Mouse (Mus musculus): ENCODE results near the gene Mllt3.

The Mllt3 gene

GRCm38 (mm10) chr4:87835191-87835590 lies 198.0 kb downstream of the Mllt3 start:
- no peak for DNase-seq (ENCODE audit: extremely low read depth, insufficient read length, low spot score)

- no peak for DNase-seq (ENCODE audit: extremely low read depth, insufficient read length, low spot score)
These were observed 198.9 kb downstream of the Mllt3 start for GRCm38 (mm10) chr4:87834310-87834709.

- no peak for DNase-seq (ENCODE audit: extremely low read depth, insufficient read length, low spot score)
These were observed 202.3 kb downstream of the Mllt3 start for GRCm38 (mm10) chr4:87830794-87831306.

- no peak for DNase-seq (ENCODE audit: extremely low read depth, insufficient read length, low spot score)
These were observed 203.6 kb downstream of the Mllt3 start for GRCm38 (mm10) chr4:87829426-87830063.

GRCm38 (mm10) chr4:87826336-87826735 lies 206.8 kb downstream of the Mllt3 start:
- DNase-seq (ENCODE audit: extremely low read depth, insufficient read length, low spot score), result no peak

- no peak for DNase-seq (ENCODE audit: extremely low read depth, insufficient read length, low spot score)
These were observed 209.5 kb downstream of the Mllt3 start for GRCm38 (mm10) chr4:87823623-87824022.

GRCm38 (mm10) chr4:87823191-87823590 lies 210.0 kb downstream of the Mllt3 start:
- no peak for DNase-seq (ENCODE audit: extremely low read depth, insufficient read length, low spot score)

GRCm38 (mm10) chr4:87820911-87821310 lies 212.3 kb downstream of the Mllt3 start:
- peak; percentile 61 for DNase-seq (ENCODE audit: extremely low read depth, insufficient read length, low spot score)

GRCm38 (mm10) chr4:87819182-87819581 lies 214.0 kb downstream of the Mllt3 start:
- DNase-seq (ENCODE audit: extremely low read depth, insufficient read length, low spot score), result no peak

GRCm38 (mm10) chr4:87818276-87818675 lies 214.9 kb downstream of the Mllt3 start:
- no peak for DNase-seq (ENCODE audit: extremely low read depth, insufficient read length, low spot score)

GRCm38 (mm10) chr4:87815465-87816108 lies 217.6 kb downstream of the Mllt3 start:
- DNase-seq (ENCODE audit: extremely low read depth, insufficient read length, low spot score), result no peak

- no peak for DNase-seq (ENCODE audit: extremely low read depth, insufficient read length, low spot score)
These were observed 221.3 kb downstream of the Mllt3 start for GRCm38 (mm10) chr4:87811899-87812298.

- DNase-seq (ENCODE audit: extremely low read depth, insufficient read length, low spot score), result no peak
These were observed 226.8 kb downstream of the Mllt3 start for GRCm38 (mm10) chr4:87806196-87806987.

GRCm38 (mm10) chr4:87804576-87804975 lies 228.6 kb downstream of the Mllt3 start:
- no peak for DNase-seq (ENCODE audit: extremely low read depth, insufficient read length, low spot score)

GRCm38 (mm10) chr4:87803313-87803712 lies 229.9 kb downstream of the Mllt3 start:
- no peak for DNase-seq (ENCODE audit: extremely low read depth, insufficient read length, low spot score)

GRCm38 (mm10) chr4:87802140-87802539 lies 231.0 kb downstream of the Mllt3 start:
- DNase-seq (ENCODE audit: extremely low read depth, insufficient read length, low spot score), result no peak

- DNase-seq (ENCODE audit: extremely low read depth, insufficient read length, low spot score), result no peak
These were observed 231.8 kb downstream of the Mllt3 start for GRCm38 (mm10) chr4:87801332-87801731.

- DNase-seq (ENCODE audit: extremely low read depth, insufficient read length, low spot score), result no peak
These were observed 232.9 kb downstream of the Mllt3 start for GRCm38 (mm10) chr4:87800276-87800675.

GRCm38 (mm10) chr4:87799418-87799817 lies 233.7 kb downstream of the Mllt3 start:
- no peak for DNase-seq (ENCODE audit: extremely low read depth, insufficient read length, low spot score)

GRCm38 (mm10) chr4:87795261-87795660 lies 237.9 kb downstream of the Mllt3 start:
- DNase-seq (ENCODE audit: extremely low read depth, insufficient read length, low spot score), result no peak

GRCm38 (mm10) chr4:87794216-87794615 lies 238.9 kb downstream of the Mllt3 start:
- DNase-seq (ENCODE audit: extremely low read depth, insufficient read length, low spot score), result no peak

Data from 3134 (cell line).